Mouse (Mus musculus) c-Kit-positive CD71-negative TER-119-negative erythroid progenitor cells, embryonic 14.5 days (primary cell): ENCODE results near the gene Commd1.
A peak's percentile ranks its signal among the peaks of the same experiment; 100 is the strongest.

ENCODE experiments used
- DNase-seq: peaks from one replicate; pipeline ENCODE4 v3.0.0-alpha.2; 2013; ENCODE audit warnings: low read depth

Commd1 gene

DNA sequence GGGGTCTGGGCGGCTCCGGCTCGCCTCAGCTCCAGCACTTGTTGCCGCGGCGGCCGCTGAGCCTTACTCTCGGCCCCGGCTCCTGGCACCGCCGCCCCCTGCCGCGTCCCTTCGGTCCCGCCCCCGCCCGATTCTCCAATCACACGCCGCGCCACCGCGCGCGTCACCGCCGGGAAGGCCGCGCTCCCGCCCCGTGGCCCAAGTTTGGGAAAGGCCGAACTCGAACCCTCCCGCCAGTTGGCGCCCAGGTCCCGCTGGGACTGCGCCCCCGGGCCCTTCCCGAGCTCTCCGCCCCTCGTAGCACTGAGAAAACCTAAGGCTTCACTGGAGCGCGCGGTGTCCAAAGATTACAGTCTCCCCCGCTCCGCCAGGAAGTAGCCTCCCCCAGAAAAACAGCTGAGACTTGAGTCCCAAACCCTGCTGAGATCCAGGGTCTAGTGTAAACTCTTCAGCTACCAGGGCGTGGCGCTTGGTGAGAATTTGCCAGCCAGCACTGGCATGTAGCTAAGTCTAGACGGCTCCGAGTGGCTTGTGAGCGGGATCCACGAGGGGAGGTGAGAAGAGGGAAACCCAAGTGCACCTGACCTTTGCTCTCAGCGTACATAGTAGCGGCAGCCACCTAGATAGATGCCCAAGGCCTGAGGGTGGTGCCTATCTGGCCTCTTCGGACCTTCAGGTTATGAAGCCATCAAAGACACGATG lies 122.4 kb downstream of the Commd1 start:
- peak; percentile 85 for DNase-seq

DNA sequence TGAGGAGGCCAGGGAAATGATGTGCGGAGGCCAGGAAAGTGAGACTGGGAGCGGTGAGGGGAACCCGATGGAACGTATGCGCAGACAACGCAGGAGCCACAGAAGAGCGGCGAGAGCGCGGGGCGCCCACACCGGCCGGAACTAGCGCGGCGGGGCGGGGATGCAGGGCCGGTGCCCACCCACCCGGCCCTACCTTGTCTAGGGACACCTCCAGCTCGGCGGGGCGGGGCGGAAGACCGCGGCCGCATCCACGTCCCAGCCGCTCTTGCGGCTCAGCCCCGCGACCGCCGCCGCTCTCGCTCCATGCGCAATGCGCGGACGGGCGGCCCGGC lies 122.9 kb downstream of the Commd1 start:
- no peak for DNase-seq

DNA sequence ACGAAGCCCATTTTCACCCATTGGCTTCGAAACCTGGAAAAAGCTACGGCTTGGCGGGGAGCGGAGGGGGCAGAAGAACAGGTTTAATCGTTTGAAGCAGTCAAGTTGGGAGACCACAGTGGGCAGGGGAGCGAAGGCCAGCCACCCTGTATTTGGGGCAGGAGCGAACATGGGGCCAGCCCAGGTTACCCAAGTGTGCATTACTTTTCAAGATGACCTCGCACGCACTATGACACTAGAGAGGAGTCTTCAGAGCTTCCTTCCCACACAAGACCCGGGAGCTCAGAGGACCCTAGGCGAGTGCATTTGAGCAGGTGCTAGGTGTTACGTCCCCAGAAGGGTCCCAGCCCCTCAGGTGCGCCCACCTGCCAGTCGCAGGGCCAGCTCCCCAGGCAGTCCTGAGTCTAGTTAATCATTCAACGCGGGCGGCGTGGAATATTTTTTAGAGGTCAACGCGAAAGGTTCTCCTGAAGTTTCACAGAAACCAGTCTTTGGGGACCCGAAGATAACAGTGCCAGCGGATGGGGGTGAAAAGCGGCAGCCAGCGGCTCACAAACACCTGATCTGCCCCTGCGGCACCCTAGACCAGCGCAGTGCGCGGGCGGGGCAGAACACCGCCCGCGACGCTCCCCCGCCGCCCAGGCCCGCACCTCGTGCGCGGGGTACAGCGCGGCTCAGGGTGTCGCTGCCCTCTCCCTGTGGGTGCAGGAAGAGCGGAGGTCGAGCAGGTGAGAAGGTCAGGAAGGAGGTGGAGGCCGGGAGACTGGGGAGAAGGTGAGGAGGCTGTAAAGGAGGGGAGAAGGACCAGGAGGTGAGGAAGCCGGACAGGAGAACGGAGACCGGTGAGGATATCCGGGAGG lies 123.5 kb downstream of the Commd1 start:
- DNase-seq, result no peak

DNA sequence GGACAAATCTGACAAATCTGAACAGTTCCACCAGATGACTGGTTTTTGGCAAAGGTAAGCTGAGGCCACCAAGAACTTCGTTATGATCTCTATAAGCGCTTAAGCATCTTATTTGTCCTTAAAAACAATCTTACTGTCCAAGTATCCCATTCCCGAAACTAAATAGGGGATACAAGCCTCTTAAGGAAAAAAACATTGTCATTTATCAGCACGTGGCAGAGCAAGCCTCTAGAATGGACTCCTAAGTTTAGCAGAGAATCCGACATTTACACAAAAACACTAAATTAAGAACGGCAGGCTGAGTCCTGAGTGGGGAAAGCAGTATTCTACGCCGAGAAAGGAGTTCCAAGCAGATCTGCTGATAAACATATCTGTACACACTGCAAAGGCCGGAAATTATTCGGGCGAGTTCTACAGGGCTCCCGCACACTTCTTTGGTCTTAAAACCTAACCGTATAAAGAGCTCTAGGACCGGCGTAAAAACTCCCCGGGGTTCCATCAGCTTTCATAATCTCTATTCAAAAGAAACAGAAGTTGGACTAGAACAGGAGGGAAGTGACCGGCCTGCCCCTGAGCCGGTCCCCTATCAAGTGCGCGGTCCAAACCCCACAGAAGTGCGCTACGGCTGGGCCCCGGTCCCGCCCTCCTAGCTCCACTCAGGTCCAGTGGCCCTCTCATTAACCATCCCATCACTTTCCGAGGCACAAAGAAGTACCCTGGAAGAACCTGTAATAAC lies 124.3 kb downstream of the Commd1 start:
- no peak for DNase-seq

DNA sequence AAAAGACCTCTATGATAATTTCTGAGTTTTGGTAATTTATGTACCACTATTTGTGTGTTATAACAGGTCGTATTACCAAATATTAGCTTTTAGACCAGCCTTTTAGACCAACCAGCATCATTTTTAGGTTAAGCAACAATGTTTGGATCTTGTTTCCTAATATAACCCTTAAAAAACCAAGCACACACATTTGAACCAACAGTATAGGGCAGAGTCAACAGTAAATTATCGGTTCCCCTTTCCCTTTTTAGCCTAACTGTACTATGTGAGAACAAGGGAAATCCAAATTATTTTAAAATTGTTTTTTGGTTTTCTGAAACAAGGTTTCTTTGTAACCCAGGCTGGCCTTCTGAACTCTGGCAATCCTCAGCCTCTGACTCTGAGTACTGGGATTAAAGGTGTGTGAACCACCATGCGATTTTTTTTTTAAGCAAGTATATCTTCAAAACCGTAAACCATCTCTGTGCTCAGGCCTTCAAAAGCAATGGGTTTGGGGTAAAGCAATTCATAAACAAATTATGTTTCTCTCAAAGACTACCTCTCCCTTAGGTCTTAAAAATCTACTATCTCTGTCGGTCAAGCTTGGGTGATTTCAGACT lies 125.0 kb downstream of the Commd1 start:
- no peak for DNase-seq

DNA sequence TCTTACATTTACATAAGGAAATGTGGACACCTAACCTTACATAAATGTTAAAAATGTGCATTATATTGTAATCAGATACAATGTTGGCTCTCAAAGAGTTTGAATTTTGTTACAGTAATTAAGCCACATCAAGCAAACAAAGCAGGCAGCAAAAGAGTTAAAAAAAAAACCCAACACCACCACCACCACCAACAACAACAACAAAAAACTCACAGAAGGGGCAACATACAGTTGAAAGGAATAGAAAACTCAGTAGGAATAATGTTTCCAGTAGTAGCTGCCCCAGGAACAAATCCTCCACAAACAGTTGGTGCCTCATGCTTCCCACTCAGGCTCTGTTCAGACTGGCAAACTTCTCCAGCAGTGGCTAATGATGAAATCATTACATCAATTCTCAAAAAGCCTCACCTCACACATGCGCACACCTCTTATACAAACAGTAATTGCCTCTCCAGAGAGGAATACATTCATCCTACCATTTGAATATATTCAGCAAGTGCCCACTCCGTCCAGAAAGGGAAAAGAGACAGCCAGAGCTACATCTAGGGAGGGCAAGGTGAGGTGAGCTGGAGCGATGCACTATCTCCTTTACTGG lies 125.7 kb downstream of the Commd1 start:
- DNase-seq, result no peak

DNA sequence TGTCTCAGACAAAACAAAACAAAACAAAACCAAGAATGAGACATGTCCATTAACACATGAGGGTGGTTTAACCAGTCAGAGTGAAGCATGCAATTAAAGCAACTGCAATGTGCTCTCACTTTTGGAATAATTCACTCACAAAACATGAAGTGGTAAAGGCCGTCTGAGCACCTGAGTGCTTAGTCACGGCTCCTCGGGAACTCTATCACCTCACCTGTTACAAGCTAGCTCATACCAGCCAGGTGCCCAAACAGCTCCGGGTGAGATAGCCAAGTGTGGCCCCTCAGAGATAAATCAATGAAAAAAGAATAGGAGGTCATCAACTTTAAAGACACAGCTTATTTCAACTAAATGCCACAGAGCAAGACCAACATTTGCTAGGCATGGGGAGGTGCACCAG lies 127.6 kb downstream of the Commd1 start:
- no peak for DNase-seq

DNA sequence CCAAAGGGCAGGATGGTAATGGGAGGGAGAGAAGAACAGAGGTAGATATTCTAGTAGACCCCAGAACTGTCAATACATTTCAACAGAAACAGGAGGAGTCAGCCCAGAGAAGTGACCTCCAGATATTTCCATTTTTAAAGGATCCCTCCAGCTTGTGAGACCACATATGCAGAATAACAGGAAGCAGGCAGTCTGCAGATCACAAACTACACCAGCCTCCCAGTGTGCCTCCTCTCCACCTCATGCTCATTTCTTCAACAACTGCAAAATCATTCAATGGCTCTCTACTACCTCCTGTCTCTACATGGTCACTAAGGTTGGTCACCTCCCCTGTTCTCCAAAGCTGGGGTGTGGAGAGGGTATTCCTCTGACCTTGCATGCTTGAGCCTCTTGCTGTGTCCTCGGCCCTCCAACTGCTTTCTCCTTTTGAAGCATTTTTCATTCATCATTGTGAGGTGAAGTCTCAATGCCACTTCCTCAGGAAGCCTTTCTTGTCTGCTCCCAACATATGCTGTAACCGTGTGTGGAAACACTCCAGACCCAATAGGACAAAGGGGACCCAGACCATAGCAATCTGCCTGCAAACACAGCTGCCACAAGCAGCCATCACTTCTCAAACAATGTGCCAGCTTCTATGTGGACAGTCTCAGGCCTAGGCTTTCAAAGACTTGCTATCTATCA lies 128.6 kb downstream of the Commd1 start:
- no peak for DNase-seq

DNA sequence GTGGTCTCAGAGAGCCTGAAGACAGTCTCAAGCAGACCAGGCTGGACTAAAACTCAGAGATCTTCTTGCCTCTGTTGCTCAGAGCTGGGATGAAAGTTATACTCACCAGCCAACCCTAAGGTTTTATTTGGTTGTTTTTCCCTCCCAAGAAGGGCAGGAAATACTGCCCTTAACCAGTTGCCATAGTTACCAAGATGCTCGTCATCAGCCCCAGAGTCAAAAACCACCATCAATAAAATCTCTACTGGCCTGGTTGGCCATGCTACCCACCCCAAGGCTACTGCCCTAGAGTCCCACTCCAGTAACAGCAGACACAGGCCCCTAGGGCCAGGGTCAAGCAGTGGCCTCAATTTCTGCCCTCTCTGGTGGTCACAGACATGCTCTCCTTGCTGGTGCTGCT lies 129.7 kb downstream of the Commd1 start:
- DNase-seq, result no peak

DNA sequence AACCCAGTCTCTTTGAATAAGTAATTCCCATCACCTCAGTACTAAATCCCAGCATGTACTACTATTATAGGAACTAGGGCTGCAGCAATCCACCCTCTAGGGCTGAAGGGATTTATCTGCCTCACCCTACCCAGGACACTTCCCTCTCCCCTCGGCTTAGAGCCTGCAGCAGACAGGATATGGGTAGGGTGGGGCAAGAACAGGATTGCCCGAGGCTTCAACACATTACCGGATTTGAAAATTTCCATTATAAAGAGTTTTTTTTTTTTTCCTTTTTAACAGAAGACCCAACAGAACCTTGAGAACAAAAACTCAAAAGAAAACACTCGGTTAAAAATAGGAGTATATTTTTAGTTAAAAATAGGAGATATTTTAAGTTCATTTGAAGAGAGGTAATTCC lies 130.8 kb downstream of the Commd1 start:
- no peak for DNase-seq

DNA sequence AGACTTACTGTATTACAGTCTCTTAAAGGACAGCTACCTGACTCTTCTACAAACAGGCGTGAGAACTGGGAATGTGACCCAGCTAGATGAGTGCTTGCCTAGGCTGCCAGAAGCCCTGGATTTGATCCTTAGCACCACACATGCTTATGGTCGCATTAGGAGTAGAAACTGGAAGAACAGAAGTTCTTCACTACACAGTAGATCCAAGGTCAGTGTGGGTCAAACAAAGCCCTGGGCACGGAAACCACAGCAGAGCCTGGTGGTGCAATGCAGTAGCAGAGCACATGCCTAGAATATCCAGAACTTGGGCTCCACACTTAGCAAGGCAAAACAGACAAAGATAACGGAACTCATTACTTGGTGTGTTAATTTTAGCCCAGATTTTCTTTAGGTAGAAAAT lies 132.1 kb downstream of the Commd1 start:
- no peak for DNase-seq

DNA sequence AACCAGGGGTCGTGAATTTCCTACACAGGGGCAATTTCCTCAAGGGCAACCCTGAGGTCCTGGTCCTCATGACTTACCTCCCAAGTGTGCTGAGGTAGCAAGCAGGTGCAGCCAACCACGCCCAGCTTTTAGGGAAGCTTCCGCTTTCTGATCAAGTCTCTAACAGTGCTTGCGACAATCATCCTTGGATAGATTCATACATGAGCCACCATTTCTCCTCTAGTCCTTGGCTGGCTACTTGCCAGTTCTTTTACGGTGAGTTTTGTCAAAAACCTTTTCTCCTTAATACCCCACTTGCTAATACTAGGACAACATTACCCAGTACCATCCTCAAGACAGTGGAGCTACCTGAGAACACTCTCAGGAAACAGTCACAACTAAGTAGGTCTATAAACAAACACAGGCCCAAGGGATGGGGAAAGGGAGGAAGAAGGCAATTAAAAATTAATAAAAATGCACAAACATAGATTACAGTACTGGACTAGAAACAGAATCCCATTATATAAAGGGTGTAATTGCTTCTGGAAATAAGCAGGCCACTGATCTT lies 133.5 kb downstream of the Commd1 start:
- DNase-seq, result no peak

DNA sequence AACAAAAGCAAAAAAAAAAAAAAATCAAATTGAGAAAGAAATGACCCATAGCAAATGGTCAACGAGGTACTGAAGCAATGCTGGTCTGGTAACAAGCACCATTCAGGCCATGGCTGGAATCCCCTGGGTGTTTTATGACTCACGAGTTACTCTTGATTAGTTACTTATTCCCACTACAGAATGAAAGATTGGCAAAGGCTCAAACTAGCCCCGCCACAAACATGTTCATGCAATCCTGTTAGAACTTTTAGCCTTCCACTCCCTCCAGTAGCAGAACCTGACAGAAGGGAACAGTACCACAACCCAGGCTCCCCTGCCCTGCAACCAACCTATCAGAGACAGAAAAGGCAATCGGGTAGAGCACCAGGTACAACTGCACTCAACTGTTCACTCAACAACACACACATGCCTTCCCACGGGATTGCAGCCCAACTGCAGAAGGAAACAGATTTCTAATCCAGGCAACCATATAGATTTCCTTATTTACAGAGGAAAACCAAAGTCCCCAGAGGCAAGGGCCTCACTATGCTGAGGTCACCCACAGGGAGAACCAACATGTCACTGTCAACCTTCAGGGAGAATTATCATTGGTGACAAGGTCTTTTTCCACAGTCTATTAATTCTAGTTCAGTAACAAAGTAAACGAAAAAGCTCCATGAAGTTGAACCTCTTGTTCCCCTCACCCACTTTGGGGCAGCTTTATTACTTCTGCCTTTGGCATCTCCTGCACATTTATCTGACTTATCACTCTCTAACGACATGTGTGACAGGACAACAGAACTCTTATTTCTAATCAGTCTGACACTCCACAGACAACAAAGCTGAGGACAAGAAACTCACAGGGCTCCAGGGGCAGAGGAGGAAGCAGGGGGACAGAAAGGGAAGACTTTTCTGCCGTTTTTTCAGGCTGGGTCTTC lies 134.2 kb downstream of the Commd1 start:
- DNase-seq, result no peak

DNA sequence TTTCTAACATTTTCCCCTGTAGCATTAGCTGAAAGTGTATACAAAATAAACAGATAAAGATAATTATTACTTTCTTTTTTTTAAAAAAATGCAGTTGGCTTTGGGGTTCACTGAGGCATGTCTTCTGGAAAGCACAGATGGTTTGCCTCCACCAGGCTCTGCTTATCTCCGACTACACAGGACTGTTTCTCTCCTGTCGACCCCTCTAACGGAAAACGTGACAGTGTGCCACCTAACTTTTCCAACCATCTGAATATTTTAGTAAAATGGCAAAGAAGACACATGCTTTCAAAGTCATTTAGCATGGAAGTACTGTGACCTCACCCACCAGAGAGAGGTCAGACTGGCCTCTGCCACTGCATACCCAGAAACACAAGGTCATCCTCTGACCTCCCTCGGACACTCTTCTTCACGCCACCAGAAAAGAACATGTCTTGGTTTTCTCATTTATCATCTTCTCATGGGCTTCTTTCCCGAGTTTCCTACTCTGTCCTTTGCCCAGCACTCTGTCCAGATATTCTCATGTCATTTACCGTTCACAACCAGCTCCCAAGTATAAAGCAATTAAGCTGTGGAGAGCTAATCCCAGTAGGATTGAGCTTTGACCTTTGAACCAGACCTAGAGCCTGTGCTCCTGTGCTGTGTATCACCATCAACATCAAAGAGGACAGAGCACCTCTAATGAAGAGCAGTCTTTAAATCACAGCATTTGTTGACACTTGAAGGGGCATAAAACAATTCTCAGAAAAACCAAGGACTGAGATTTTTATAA lies 135.0 kb downstream of the Commd1 start:
- DNase-seq, result no peak
